Mouse (Mus musculus) E14TG2a.4 (cell line): ENCODE data around the gene Rps8.

Source experiments
- H3K27me3 ChIP-seq: 2 replicates; pipeline ENCODE4 v1.6.1; 2014; ENCODE audit warnings: low read length, control low read depth; ENCODE audit not compliant: insufficient read depth
- H3K36me3 ChIP-seq: 2 replicates; pipeline ENCODE4 v1.6.1; 2014; ENCODE audit warnings: low read length, control low read depth; ENCODE audit not compliant: insufficient read depth
- H3K4me1 ChIP-seq: replicated peaks from 2 replicates; pipeline ENCODE4 v1.6.1; 2014; ENCODE audit warnings: low read depth, low read length, control low read depth
- H3K4me3 ChIP-seq: replicated peaks from 2 replicates; pipeline ENCODE4 v1.5.1; 2014; ENCODE audit warnings: mild to moderate bottlenecking, low read length
- H3K9me3 ChIP-seq: 2 replicates; pipeline ENCODE4 v1.6.1; 2014; ENCODE audit warnings: low read length, control low read depth
- CTCF ChIP-seq: conservative IDR thresholded peaks from 2 replicates; pipeline ENCODE4 v1.5.1; 2014; ENCODE audit warnings: low read length
- NANOG ChIP-seq: IDR thresholded peaks from 2 replicates; pipeline ENCODE4 v1.6.1; 2014; ENCODE audit warnings: borderline replicate concordance, low read length, mixed read lengths
- POU5F1 ChIP-seq: IDR thresholded peaks from 2 replicates; pipeline ENCODE4 v1.6.1; 2014; ENCODE audit warnings: low read length, borderline replicate concordance

The Rps8 gene

DNA sequence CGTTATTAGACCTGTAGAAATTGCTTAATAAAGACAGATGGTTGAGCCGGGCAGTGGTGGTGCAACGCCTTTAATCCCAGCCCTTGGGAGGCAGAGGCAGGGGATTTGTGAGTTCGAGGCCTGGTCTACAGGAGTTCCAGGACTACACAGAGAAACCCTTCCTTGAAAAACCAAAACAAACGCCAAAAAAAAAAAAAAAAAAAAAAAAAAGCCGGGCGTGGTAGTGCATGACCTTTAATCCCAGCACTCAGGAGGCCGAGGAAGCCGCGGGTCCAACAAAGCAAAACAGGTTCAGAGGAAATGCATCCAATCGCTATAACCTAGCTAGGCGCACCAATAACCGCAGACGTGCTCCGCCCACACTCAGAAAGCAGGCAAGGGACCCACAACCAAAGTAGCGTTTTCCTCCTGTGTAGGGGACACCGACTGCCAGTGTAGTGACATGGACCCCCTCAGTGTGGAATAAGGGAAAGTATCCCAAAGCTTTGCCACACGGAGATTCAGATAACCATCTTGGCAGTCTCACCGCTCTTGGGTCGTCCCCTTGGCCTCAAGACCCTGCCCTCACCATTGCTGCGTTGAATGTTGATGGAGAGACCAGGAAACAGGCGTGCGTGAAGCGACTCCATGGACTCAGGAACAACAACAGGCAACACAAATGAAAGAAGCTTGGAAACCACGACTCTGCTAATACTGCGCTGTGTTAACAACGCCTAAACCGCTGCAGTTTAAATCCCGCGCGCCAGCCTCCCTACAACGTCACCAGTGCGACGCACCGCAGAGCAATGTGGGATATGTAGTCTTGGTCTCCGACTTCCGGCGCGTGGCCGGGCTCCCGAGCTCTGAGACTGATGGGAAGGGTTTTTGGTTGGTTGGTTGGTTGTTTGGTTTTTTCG lies 26.1 kb upstream of the Rps8 start, which contains the start of gene Kif2c:
Gene Kif2c, minus strand, starts transcription at position 777 of the 896 bp plus-strand sequence.
- no peak for TF ChIP-seq NANOG
- Histone ChIP-seq H3K4me3 (peak within 1 kb of the TSS; percentile 96), H3K4me1 (peaks cover 29% of the 10 kb centered on the region), H3K36me3 (peaks cover 35% of the 10 kb centered on the region), H3K27me3 (no peaks in the 10 kb centered on the region), H3K9me3 (0 out of 2 replicates have a peak, but pooled peaks cover 2% of the 10 kb centered on the region)

DNA sequence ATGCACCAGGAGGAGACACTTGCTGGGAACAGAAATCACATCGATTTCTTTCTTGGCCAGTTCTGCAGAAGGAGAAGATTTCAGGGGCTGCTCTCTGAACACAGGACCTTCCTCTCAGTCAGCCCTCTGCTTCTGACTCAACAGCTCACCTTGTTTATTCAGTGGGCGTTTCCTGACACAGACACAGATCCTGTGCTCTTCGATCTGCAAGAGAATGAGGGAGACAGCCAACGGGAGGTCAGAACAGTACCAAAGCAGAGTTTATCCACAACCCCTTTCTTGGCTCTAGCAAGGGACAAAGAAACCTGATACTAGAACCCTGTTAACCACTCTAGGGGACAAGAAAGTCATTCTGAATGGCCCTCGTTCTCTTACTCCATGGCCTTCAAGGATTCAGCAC lies 13.9 kb upstream of the Rps8 start:
- Histone ChIP-seq H3K4me3 (peak overlapping the region; percentile 27; the same call in 1 of the 2 replicates), H3K9me3 (no peaks in the 10 kb centered on the region), H3K36me3 (peaks cover 100% of the 10 kb centered on the region), H3K4me1 (peaks cover 75% of the 10 kb centered on the region), H3K27me3 (no peaks in the 10 kb centered on the region)
- TF ChIP-seq POU5F1 (no peak), NANOG (no peak), CTCF (no peak)

DNA sequence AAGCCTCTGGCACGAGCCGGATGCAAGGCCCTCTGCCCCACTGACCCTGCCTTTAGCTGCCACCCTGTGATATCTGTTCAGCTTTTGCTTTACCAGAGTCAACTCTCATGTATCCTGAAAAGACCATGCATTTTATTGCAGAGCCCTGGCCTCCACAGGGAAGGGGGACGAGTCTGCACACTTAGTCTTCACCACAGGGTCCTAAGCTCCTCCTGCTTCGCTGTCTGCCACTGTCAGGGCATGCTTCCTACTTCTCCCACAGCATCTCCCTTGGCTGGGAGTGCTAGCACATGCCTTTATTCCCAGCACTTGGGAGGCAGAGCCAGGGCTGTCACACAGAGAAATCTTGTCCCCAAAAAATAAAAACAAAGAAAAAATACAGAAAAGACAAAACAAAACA lies 5.1 kb upstream of the Rps8 start:
- Histone ChIP-seq H3K4me3 (no peak overlapping the region), H3K9me3 (no peaks in the 10 kb centered on the region), H3K36me3 (peaks cover 79% of the 10 kb centered on the region), H3K4me1 (peaks cover 65% of the 10 kb centered on the region), H3K27me3 (no peaks in the 10 kb centered on the region)
- no peak for TF ChIP-seq NANOG
- TF ChIP-seq CTCF: no peak
- no peak for TF ChIP-seq POU5F1

DNA sequence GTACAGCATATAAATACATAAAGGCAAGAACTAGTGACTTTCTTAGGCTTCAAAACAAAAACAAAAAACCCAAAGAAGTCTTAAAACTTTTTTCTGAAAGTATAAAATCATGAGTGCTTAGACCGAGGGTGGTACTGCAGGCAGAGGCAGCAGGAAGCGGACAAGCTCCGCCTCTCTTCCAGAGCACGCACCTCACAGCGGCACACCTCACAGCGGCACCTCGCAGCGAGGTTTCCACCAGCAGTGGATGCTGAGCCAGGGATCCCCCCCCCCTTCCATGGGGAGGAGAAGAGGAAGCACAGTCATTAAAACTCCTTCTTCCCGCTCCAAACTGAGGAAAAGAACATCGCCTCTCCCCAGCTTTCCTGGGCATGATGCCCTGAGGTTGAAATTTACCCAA lies 3.6 kb upstream of the Rps8 start:
- TF ChIP-seq NANOG (no peak), POU5F1 (no peak), CTCF (no peak)
- Histone ChIP-seq H3K4me1 (peaks cover 53% of the 10 kb centered on the region), H3K4me3 (no peak overlapping the region), H3K9me3 (no peaks in the 10 kb centered on the region), H3K36me3 (peaks cover 72% of the 10 kb centered on the region), H3K27me3 (no peaks in the 10 kb centered on the region)

DNA sequence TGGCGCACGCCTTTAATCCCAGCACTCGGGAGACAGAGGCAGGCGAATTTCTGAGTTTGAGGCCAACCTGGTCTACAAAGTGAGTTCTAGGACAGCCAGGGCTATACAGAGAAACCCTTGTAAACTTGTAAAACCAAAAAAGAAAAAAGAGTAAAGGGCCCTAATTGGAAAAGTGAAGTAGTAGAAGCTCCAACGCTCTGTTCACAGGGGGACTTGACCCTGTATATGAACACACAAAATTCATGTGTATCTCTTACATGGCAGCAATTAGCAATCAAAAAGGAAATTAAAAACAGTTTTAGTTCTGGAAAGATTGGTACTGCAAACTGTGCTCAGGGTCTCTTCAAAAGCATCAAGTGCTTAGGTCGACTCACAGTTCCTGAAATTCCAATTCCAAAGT lies 329 bp upstream of the Rps8 start:
- Histone ChIP-seq H3K36me3 (peaks cover 71% of the 10 kb centered on the region), H3K4me3 (peak overlapping the region; percentile 94), H3K27me3 (no peaks in the 10 kb centered on the region), H3K9me3 (no peaks in the 10 kb centered on the region), H3K4me1 (peaks cover 66% of the 10 kb centered on the region)
- TF ChIP-seq POU5F1: no peak
- no peak for TF ChIP-seq NANOG
- no peak for TF ChIP-seq CTCF

DNA sequence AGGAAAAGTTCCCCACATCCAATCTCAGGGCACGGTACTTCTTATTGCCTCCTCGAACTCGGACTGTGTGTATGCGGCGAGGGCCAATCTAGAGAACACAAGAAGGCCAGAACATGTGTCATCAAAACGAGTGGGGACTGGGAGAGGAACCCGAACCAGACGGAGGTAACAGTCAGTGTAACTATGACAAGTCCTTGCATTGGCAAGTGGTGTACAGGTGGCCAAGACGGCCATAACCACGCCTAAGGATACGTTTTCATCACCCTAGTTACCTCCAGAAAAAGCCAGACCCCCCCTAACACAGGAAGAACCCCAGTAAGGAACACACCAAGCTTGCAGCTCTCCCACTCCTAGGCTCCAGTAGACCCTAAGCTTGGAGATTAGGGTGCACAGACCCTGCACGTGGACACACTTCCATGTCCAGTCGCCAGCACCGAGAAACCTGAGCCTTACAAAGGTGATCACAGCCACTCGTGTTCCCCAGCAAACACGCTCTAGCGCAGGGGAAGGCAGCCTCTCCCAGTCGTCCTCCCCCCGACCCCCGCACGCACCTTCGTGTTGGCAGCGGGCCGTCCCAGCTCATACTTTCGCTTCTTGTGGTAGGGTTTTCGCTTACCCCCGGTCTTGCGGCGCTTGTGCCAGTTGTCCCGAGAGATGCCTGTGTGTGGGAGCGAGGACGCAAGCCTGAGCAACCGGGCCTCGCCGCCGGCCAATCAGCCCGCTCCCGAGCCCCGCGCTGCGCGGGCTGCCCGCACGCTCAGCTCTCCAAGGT lies 837 bp downstream of the Rps8 start:
- Histone ChIP-seq H3K4me3 (peak overlapping the region; percentile 94), H3K36me3 (peaks cover 71% of the 10 kb centered on the region), H3K4me1 (peaks cover 68% of the 10 kb centered on the region), H3K27me3 (no peaks in the 10 kb centered on the region), H3K9me3 (no peaks in the 10 kb centered on the region)
- TF ChIP-seq POU5F1 (no peak), NANOG (no peak), CTCF (no peak)

DNA sequence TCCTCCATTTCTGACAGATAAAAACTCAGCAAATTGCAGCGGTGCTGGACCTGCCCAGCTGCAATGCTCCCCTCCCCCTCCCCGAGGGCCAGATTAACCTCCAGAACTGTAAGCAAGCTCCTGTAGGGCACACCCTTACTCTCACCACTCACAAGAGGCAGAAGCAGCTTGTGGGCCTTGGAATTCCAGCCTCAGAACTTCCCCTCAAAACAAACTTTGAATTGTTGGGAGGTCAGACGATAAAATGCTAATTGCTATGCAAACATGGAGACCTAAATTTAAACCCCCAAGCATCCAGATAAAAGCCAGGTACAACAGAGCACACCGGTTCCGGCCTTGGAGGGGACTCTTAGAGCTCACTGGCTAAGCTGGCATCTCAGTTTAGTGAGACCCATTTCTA lies 3.3 kb downstream of the Rps8 start:
- TF ChIP-seq CTCF (no peak), POU5F1 (no peak), NANOG (no peak)
- Histone ChIP-seq H3K4me3 (peak overlapping the region; percentile 94), H3K36me3 (peaks cover 71% of the 10 kb centered on the region), H3K27me3 (no peaks in the 10 kb centered on the region), H3K4me1 (peaks cover 68% of the 10 kb centered on the region), H3K9me3 (no peaks in the 10 kb centered on the region)

DNA sequence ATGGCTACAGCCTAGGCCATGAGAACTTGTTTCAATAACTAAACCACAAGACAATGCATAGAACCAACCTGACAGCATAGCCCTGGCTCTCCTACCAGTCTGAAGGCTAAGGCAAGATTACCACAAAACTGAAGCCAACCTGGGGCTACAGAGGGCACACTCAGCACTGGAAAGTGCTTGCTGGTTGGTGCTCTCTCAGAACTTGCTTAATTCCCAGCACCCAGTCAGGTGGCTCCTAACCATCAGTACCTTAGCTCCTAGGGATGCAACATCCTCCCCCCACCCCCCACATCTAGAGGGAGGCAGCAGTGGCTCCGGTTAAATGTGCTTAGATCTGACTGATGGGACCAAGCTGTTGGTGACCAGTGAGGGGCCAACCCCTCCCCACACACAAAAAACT lies 4.6 kb downstream of the Rps8 start:
- H3K4me1 ChIP-seq: peaks cover 73% of the 10 kb centered on the region
- H3K9me3 ChIP-seq: no peaks in the 10 kb centered on the region
- peaks cover 80% of the 10 kb centered on the region for H3K36me3 ChIP-seq
- no peaks in the 10 kb centered on the region for H3K27me3 ChIP-seq
- TF ChIP-seq CTCF: no peak
- no peak for TF ChIP-seq POU5F1
- no peak for TF ChIP-seq NANOG
- peak overlapping the region; percentile 94 for H3K4me3 ChIP-seq
